ENCODE assay signal across 17 mouse cellular contexts in genomic region chr5:79905341-79905740, GRCm38 (mm10).
A peak's percentile ranks its signal among the peaks of the same experiment; 100 is the strongest.
DNase-seq lines count a peak whose midpoint lies in the region; ATAC-seq lines count a peak whose summit lies in the region.
"Had no signal": no experiment of that assay in that cellular context is flagged by ENCODE, and none has a peak within 500 bp of the region (broad histone marks: within the 10 kb centered on the region; RNA-seq: fewer than 3 reads in every experiment).

No protein-coding gene starts in this region.

- no peaks in the 10 kb centered on the region for H3K36me3 ChIP-seq in embryonic facial prominence, embryonic 11.5 days (replicated peaks; ENCODE audit: control insufficient read depth, insufficient read depth, low read depth, low read length)
- H3K36me3 ChIP-seq in limb, embryonic 11.5 days (ENCODE audit: control insufficient read depth, insufficient read depth, low read length) = no peaks in the 10 kb centered on the region
- no peaks in the 10 kb centered on the region for H3K36me3 ChIP-seq in kidney, embryonic 14.5 days (ENCODE audit: control insufficient read depth, insufficient read depth, low read length)
- H3K36me3 ChIP-seq in hindbrain, embryonic 12.5 days = no peaks in the 10 kb centered on the region
- H3K36me3 ChIP-seq: limb, embryonic 15.5 days; lung, embryonic 15.5 days; stomach, embryonic 15.5 days had no signal

- H3K4me1 ChIP-seq in embryonic facial prominence, embryonic 11.5 days (ENCODE audit: control insufficient read depth, insufficient read depth, low read length) = no peaks in the 10 kb centered on the region
- H3K4me1 ChIP-seq in limb, embryonic 11.5 days (ENCODE audit: control insufficient read depth, insufficient read depth, low read length) = no peaks in the 10 kb centered on the region
- no peaks in the 10 kb centered on the region for H3K4me1 ChIP-seq in kidney, embryonic 14.5 days (ENCODE audit: control insufficient read depth, insufficient read depth, low read length)
- H3K4me1 ChIP-seq in hindbrain, embryonic 12.5 days = no peaks in the 10 kb centered on the region
- H3K4me1 ChIP-seq: limb, embryonic 15.5 days; lung, embryonic 15.5 days; stomach, embryonic 15.5 days had no signal

- H3K4me3 ChIP-seq in embryonic facial prominence, embryonic 11.5 days (ENCODE audit: low read depth, low read length) = no peak overlapping the region
- no peak overlapping the region for H3K4me3 ChIP-seq in limb, embryonic 11.5 days (ENCODE audit: low read depth, low read length)
- no peak overlapping the region for H3K4me3 ChIP-seq in kidney, embryonic 14.5 days (ENCODE audit: low read length)
- H3K4me3 ChIP-seq in hindbrain, embryonic 12.5 days = no peak overlapping the region
- H3K4me3 ChIP-seq: limb, embryonic 15.5 days; lung, embryonic 15.5 days; stomach, embryonic 15.5 days had no signal

- WGBS in embryonic facial prominence, embryonic 11.5 days = 46% methylated on average over 5 of the region's 5 CpGs
- 38% methylated on average over 5 of the region's 5 CpGs for WGBS in limb, embryonic 11.5 days
- WGBS in kidney, embryonic 14.5 days = 78% methylated on average over 5 of the region's 5 CpGs
- 69% methylated on average over 5 of the region's 5 CpGs for WGBS in hindbrain, embryonic 12.5 days

- H3K9ac ChIP-seq in embryonic facial prominence, embryonic 11.5 days (replicated peaks; ENCODE audit: low read length) = no peak overlapping the region
- H3K9ac ChIP-seq in limb, embryonic 11.5 days (ENCODE audit: low read length) = no peak overlapping the region
- no peak overlapping the region for H3K9ac ChIP-seq in kidney, embryonic 14.5 days (ENCODE audit: low read depth, low read length)
- H3K9ac ChIP-seq in hindbrain, embryonic 12.5 days = no peak overlapping the region
- H3K9ac ChIP-seq: limb, embryonic 15.5 days; lung, embryonic 15.5 days; stomach, embryonic 15.5 days had no signal

- no peaks in the 10 kb centered on the region for H3K27me3 ChIP-seq in embryonic facial prominence, embryonic 11.5 days (ENCODE audit: control insufficient read depth, insufficient read depth, low read length)
- H3K27me3 ChIP-seq in limb, embryonic 11.5 days (ENCODE audit: control insufficient read depth, insufficient read depth, low read length) = no peaks in the 10 kb centered on the region
- no peaks in the 10 kb centered on the region for H3K27me3 ChIP-seq in kidney, embryonic 14.5 days (ENCODE audit: control insufficient read depth, insufficient read depth, low read length)
- H3K27me3 ChIP-seq in hindbrain, embryonic 12.5 days = no peaks in the 10 kb centered on the region
- H3K27me3 ChIP-seq: limb, embryonic 15.5 days; lung, embryonic 15.5 days; Patski; stomach, embryonic 15.5 days had no signal

- H3K27ac ChIP-seq in embryonic facial prominence, embryonic 11.5 days (replicated peaks; ENCODE audit: low read depth, low read length) = no peak overlapping the region
- H3K27ac ChIP-seq in limb, embryonic 11.5 days (replicated peaks; ENCODE audit: low read depth, low read length) = no peak overlapping the region
- H3K27ac ChIP-seq in kidney, embryonic 14.5 days (ENCODE audit: low read depth, low read length) = no peak overlapping the region
- H3K27ac ChIP-seq in hindbrain, embryonic 12.5 days = no peak overlapping the region
- H3K27ac ChIP-seq: limb, embryonic 15.5 days; lung, embryonic 15.5 days; stomach, embryonic 15.5 days had no signal

- no peak overlapping the region for H3K4me2 ChIP-seq in embryonic facial prominence, embryonic 11.5 days (ENCODE audit: low read depth, low read length)
- no peak overlapping the region for H3K4me2 ChIP-seq in limb, embryonic 11.5 days (ENCODE audit: low read depth, severe bottlenecking)
- no peak overlapping the region for H3K4me2 ChIP-seq in kidney, embryonic 14.5 days (replicated peaks; ENCODE audit: low read depth, low read length)
- H3K4me2 ChIP-seq in hindbrain, embryonic 12.5 days (replicated peaks) = no peak overlapping the region
- H3K4me2 ChIP-seq: limb, embryonic 15.5 days; lung, embryonic 15.5 days; stomach, embryonic 15.5 days had no signal

- DNase-seq in cerebellum, postnatal 10 days = peak; percentile 19 to 24
- DNase-seq in cerebellum, adult 18-20 months = no peak
- DNase-seq in layer of hippocampus, adult 18-20 months (ENCODE audit: low spot score in 2 of 2) = peak; percentile 1 to 30
- no peak for DNase-seq in layer of hippocampus, postnatal 25 days (ENCODE audit: extremely low spot score in 1 of 2, low spot score in 1 of 2)
- peak; percentile 60 for DNase-seq in embryonic facial prominence, embryonic 11.5 days (ENCODE audit: low spot score)
- DNase-seq in limb, embryonic 11.5 days (ENCODE audit: low spot score) = peak; percentile 38
- DNase-seq: cerebellum, postnatal 25 days; gastrocnemius, postnatal 14 days; heart, postnatal 36 days; kidney, postnatal 10 days; thymus, postnatal 25 days had no signal

- H3K9me3 ChIP-seq in embryonic facial prominence, embryonic 11.5 days (replicated peaks; ENCODE audit: control insufficient read depth, low read length) = no peaks in the 10 kb centered on the region
- H3K9me3 ChIP-seq in limb, embryonic 11.5 days (ENCODE audit: control insufficient read depth, low read length) = no peaks in the 10 kb centered on the region
- no peaks in the 10 kb centered on the region for H3K9me3 ChIP-seq in kidney, embryonic 14.5 days (ENCODE audit: control insufficient read depth, low read length)
- no peaks in the 10 kb centered on the region for H3K9me3 ChIP-seq in hindbrain, embryonic 12.5 days (replicated peaks)
- H3K9me3 ChIP-seq: limb, embryonic 15.5 days; lung, embryonic 15.5 days; stomach, embryonic 15.5 days had no signal

- no peak for ATAC-seq in embryonic facial prominence, embryonic 11.5 days (replicated peaks; ENCODE audit: insufficient number of reproducible peaks, low FRiP score, low TSS enrichment, low read depth)
- ATAC-seq in limb, embryonic 11.5 days (ENCODE audit: insufficient number of reproducible peaks, low FRiP score, low TSS enrichment, low read depth) = 0 out of 2 replicates have a peak, but pooled peaks have one; percentile 35
- ATAC-seq in kidney, embryonic 14.5 days (ENCODE audit: low FRiP score, low TSS enrichment) = no peak
- ATAC-seq in hindbrain, embryonic 12.5 days (ENCODE audit: low FRiP score) = no peak
- ATAC-seq: Patski had no signal

Comparison
In these comparisons a context has a peak if more than half of its experiments do, and no peak if none do; other contexts are left out.
1. DNase-seq: peak in cerebellum, postnatal 10 days (2 of 2), layer of hippocampus, adult 18-20 months (2 of 2), embryonic facial prominence, embryonic 11.5 days (single experiment) and limb, embryonic 11.5 days (single experiment); none in cerebellum, adult 18-20 months (0 of 2) and layer of hippocampus, postnatal 25 days (0 of 2).